Mouse (Mus musculus) induced T-regulatory cell, adult 2 months (primary cell): ENCODE data around the gene Psme4.

Experiments
- DNase-seq: peaks from one replicate; pipeline ENCODE4 v3.0.0-alpha.2; 2012; ENCODE audit warnings: low read depth

The Psme4 gene

GRCm38 (mm10) chr11:30786230-30786983 is 14.9 kb downstream of the Psme4 start:
- peak; percentile 52 for DNase-seq

GRCm38 (mm10) chr11:30792680-30793079 is 21.2 kb downstream of the Psme4 start:
- no peak for DNase-seq

- DNase-seq, result no peak
These were observed 22.2 kb downstream of the Psme4 start for GRCm38 (mm10) chr11:30793753-30794152.

- DNase-seq, result no peak
These were observed 25.7 kb downstream of the Psme4 start for GRCm38 (mm10) chr11:30797236-30797635.

- peak; percentile 74 for DNase-seq
These were observed 28.0 kb downstream of the Psme4 start for GRCm38 (mm10) chr11:30799496-30799895.

GRCm38 (mm10) chr11:30800091-30800490 is 28.6 kb downstream of the Psme4 start:
- DNase-seq, result no peak

- no peak for DNase-seq
These were observed 30.9 kb downstream of the Psme4 start for GRCm38 (mm10) chr11:30802421-30802820.

GRCm38 (mm10) chr11:30821116-30821515 is 49.6 kb downstream of the Psme4 start:
- DNase-seq, result no peak

GRCm38 (mm10) chr11:30838793-30839192 is 67.3 kb downstream of the Psme4 start:
- no peak for DNase-seq

- no peak for DNase-seq
These were observed 72.8 kb downstream of the Psme4 start for GRCm38 (mm10) chr11:30844355-30844754.

- DNase-seq, result no peak
These were observed 100.9 kb downstream of the Psme4 start for GRCm38 (mm10) chr11:30872425-30872824.

- no peak for DNase-seq
These were observed 113.8 kb downstream of the Psme4 start, which contains the start of the genes Gpr75 and Asb3 for GRCm38 (mm10) chr11:30885171-30885871. Gene Gpr75 (plus strand): TSS chr11:30885358. Gene Asb3 (plus strand): TSS chr11:30885416.

GRCm38 (mm10) chr11:30888153-30888552 is 116.6 kb downstream of the Psme4 start:
- no peak for DNase-seq

- DNase-seq, result no peak
These were observed 124.7 kb downstream of the Psme4 start for GRCm38 (mm10) chr11:30896201-30896600.

- DNase-seq, result no peak
These were observed 127.8 kb downstream of the Psme4 start for GRCm38 (mm10) chr11:30899312-30899711.

- no peak for DNase-seq
These were observed 140.8 kb downstream of the Psme4 start for GRCm38 (mm10) chr11:30912311-30912710.

GRCm38 (mm10) chr11:30920641-30921040 is 149.1 kb downstream of the Psme4 start:
- no peak for DNase-seq

- DNase-seq, result no peak
These were observed 151.8 kb downstream of the Psme4 start for GRCm38 (mm10) chr11:30923283-30923682.

GRCm38 (mm10) chr11:30928079-30928478 is 156.6 kb downstream of the Psme4 start:
- no peak for DNase-seq

GRCm38 (mm10) chr11:30928498-30928897 is 157.0 kb downstream of the Psme4 start:
- DNase-seq, result no peak
